Mouse (Mus musculus): ENCODE measurements at regions not wholly inside any gene's neighbourhood (a gene's known extent, or its start where the extent isn't known, plus 50 kb on each side); places are given as distances from the start of the nearest gene placed in this dataset.

DNA sequence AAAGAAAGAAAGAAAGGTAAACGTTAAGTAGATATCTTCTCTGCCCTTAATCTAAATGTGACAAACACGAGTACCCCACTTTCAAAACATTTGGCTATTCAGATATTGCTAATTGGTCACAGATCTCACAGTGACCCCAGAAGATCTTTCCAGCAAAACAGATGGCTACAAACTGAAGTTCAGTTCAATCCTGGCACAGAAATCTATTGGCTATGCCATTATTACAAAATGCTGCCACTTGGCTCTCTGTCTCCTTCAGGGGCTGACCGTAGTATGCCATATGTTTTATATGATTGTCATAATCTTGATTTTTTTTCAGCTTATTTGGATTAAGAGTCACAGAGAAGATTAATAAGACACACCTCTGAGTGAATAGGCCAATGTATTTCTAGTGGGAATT, 873.2 kb downstream of the Slc22a22 start:
- no peak for ATAC-seq

DNA sequence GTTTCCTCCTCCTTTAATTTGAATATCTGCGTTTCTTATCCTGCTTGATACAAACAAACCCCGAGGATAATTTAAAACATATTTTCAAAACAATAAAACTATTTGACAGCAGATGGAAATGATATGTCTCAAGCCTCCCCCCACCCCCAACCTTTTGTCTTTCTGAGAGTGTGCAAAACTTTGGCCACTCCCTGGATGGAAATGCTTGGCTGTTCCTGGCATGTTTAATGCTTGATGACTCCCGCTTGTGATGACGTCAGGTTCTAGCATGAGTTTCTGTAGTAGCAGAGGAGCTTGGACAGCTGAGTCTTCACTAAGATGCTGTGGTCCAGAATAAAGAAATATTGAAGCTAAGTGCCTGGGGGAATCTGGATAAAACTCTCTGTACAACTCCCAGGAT, 884.8 kb downstream of the Slc22a22 start:
- no peak for ATAC-seq

DNA sequence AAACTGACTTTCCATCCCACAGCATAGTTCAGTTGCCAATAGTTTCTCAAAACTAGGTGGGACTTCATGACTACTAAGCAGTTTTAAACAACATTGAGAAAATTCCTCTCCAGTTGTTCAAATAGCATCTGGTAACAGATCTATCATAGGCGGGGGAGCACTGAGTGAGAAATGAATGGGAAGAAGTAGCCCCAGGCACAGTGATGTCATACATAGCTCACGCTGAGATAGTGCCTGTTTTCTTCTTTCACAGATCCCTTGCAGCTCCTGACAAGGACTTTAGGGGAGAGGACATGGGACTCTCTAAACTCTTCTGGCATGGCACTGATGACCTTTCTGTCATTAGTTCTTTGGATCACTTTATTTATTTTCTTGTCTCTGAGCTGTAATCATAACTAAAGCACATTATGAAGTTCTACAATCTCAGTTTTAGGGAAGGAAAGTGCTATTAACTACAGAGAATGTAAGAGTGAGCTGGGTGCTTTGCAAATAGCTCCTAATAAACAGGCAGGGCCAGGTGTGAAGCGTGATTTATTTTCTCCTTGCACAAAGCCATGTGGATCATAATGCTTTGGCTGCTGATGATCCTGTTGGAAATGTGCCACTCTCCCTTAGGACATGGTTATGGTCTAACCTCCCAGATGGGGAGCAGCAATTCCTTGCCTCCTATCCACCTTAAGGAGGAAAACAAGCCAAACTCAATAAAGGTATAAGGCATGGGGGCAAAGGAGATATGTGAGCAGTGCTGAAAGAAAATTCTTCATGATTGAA, 896.5 kb downstream of the Slc22a22 start:
- ATAC-seq: no peak

DNA sequence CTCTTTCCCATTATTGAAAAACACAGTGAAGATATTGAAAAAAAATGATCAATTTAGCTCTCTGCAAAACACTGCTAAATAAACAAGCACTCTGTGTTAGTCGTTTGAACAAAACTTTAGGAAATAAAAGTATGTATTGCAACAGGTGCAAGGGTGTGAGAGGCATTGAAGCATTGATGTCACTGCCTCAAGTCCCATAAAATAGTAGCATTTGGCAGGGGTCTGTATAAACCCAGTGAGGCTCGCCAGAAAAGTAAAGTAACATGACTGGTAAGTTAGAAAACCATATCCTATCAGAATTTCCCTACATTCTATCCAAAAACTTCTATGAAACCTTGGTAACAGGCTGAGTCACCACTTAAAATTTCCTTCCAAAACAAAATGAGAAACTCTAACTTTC, 914.2 kb downstream of the Slc22a22 start:
- no peak for ATAC-seq

DNA sequence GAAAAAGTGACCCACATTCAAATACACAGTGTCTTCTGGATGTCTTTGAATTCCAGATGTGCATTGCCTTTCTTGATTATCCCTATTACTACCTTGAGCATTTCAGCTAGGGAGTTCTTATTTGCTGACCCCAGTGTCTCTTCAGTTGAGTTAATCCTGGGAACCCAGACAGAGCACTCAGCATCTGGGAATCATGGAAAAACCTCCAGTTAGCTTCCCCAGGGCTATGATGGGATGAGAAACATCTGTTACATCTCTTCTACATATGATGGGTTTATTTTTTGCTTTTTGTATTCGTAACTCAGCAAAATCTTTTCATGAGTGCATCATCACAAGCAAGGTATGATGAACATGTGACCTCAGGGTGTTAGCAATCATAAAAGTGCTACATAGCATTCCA, 914.6 kb downstream of the Slc22a22 start:
- ATAC-seq: no peak

DNA sequence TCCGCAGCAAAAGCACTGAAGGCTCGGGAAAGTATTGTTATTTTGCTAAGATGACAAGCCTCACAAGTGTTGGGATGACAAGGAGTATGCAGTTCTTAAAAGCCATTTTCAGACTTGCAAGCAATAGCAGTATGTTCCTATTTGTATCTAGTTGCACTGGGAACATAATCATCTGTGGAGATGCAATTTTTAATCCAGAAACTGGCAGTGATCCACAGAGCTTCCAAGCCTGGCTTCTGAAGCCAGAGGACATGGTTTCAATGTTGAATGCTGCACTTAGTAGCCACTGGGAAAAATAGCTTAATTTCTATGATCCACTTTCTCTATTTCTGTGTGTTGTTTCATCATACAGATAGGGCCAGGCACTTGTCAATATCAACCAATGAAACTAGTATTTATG, 915.3 kb downstream of the Slc22a22 start:
- no peak for ATAC-seq

DNA sequence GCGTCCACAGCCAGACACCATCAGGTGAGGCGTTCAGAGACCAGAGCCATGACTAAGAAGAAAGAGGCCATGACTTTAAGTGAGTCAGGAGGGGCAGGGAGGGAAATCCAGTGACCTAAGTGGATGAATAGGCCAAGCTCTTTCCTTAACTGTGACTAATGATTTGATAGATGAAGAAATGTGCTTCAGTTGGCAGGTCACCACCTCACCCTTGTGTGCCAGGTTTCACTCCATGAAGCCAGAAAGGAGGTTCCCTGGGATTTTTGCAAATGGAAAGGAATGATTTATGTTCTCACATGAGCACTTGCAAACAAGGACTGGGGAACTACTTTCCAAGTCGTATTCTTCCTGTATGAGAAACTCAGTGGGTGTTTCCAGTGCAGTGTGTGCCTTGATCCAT, 923.0 kb downstream of the Slc22a22 start:
- no peak for ATAC-seq

DNA sequence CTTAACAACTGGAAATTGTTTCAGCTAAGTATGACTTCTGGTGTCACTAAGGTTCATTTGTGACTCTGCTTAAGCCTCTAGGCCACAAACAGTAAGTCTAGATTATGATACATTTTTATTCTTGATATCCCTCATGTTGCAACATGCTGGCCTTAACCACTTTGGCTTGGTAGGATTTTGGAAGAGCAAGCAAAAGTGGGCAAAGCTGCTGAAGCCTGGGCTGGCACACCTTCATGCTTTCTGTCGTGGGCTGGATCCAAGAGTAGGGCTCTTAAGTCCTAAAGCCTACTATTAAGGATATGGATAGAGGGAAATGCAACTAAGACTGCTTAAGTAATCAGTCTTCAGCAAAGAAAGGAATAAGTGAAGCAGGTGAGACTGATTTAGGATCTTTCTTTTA, 923.6 kb downstream of the Slc22a22 start:
- ATAC-seq: no peak

DNA sequence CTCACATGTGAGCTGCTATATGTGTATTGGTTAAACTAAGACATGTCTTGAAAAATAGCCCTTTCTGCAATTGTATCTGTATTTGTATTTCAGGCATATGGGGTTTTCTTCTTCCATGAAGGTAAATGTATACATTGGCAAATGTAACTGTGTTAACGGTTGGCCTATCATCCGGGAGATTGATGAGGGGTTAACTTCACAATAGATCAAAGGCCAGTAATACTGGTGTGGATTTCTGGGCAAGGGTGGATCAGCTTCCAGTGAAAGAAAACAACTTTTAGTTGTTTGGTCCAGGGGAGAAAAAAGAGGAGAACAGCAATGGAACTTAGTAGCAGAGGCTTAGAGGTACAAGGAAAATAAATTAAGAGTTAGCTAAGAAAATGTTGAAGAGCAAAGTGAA, 945.9 kb downstream of the Slc22a22 start:
- ATAC-seq: no peak

DNA sequence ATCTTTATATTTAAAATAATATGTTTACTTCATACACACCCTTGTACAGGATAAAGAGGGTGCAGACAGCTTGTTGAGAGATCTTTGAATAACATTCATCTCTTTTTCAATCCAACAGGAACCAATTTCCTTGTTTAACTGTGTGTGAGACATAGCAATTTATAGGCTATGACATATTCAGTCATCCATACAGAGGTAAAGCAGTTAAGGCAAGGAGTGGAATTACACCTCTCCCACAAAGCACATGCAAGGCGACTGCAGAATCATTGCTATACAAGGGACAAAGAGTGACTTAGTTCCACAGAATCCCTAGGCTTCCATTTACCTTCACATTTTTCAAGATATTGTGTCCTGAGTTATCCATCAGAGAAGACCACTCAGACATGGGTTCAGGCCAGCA, 959.0 kb downstream of the Slc22a22 start:
- ATAC-seq: no peak

DNA sequence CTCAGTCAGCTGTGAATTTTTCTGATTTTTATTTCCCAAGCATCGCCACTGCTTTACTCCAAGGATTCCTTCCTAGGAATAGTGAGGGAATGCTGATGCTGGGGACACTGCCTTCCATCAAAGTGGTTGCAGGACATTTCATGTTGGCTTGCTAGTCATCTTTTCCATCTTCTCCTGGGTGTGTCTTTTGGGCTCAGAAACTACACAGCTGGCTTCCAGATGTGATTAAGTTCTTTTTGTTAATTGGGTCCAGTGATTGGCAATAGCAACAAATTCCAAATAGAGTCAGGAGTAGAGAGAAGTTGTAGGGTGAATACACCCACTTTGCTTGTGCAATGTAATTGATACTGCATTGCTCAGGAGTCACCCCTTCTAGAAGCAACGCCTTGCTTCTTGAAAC, 961.3 kb downstream of the Slc22a22 start:
- ATAC-seq: no peak

DNA sequence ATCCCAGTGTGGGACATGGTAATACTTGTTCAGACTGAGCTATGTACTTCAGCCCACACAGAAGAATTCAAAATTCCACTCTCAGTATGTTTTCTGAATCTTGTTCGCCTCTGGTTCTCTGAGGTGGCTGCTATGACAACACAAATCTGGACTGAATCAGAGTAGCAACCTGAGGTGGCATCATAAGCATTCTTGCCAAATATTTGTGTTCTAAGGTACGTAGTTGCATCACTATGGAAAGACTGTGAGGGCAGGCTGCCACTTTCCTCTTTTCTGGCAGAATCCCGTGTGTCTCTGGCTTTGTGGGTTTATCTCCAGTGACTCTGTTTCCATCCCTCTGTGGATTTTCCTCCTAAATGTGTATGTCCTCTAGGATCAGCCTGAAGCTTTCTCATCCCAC, 978.7 kb downstream of the Slc22a22 start:
- ATAC-seq: no peak

DNA sequence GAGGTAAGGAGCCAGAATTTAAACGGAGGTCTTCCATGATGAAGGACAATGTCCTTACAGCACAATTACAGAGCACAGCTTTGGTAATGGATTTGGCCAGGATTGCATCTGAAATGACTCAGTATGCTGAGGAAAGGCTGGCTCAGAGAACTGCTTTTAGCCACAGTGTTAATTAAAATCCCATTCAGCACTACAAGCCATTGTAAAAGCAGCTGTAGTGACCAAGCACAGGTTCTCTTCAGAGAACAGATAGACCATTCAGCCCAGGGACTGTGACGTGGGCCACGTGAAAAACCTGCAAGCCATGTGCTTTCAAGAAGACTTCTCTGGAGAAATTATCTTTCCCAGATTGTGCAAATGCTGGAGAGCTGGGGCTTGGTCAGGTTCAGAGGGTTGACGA, 979.7 kb downstream of the Slc22a22 start:
- no peak for ATAC-seq

DNA sequence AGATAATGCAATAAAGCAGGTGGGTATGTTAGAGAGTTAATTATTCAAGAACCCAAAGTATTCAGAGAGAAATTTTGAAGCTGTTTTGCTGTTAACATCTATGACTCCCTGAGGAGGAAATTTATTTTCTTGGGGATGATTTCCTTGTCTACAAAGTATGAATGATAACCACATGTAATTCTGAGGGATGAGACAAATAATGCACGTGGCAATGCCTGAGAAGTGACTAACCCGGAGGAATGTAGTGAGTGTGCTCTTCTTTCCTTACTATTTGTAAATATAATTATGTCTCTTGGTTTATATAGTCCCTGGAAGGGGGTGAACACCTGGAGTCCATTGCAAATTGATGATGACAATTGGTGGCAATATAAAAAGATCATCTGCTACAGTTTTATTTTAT, 981.1 kb downstream of the Slc22a22 start:
- ATAC-seq: no peak

DNA sequence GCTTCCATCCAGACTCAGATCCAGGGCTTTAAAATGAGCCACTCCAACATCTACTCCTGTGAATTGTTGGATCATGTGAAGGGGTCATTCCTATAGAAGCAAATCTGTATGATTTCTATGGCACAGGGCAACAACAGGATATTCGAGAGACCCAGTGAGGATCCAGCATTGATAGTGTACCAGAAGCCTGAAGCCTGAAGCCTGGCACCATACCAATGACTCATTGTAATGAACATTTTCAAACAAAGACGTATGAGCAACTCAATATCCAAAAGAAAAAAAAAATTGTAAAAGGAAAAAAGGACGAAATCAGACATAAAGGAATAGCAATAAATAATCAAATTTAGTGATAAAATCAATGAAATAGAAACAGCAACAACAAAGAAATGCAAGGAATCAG, 991.5 kb downstream of the Slc22a22 start:
- no peak for ATAC-seq

DNA sequence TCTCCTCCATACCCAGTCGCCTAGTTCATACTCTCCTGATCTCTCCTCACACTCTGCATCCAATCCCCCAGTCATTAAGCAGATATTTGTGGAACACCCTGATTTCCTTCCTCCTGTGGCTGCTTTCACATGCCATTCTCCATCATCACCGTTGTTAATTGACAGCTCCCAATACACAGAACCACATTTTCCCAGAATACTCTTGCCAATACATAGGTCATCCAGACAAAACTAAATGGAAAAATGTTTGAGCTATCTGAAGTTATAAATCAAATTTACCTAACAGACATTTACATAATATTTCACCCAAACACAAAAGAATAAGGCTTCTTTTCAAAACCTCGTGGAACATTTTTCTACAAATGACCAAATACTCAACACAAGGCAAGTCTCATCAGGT, 992.7 kb downstream of the Slc22a22 start:
- no peak for ATAC-seq

DNA sequence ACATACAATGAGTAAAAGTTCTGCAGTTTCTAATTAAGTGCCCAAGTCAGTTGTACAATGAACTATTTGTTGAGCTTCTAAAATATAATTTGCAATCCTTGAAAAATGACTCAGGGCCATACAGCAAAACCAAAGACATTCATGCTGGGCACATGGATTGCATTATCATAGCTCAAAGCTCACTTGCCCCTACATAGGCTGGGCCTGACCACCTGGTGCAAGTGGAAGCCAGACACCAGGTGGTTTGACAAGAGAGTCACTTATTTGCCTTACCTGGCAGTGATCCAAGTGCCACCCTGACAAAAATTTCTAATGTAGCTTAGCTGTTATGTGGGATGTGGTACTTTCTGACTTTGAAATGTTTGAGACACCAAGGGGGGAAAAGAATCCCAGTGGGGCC, 997.7 kb downstream of the Slc22a22 start:
- no peak for ATAC-seq

DNA sequence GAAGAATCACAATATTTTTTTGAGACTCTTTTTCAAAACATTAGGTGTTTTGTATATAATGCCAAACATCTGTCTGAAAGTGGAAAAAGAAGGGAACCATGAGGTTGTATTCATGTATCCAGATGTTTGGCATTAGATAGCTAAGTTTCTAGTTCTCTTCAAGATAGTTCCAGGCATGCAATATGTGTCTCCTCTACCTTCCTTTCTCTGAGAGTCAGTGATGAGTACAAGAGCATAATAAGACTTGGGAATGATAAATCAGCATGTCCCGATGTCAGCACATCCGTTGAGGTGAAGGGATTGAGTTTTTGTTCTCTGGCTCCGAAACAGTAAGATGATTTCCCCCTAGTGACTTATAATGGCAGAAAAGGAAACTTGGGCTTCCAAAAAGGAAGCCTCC, 998.4 kb downstream of the Slc22a22 start:
- no peak for ATAC-seq

DNA sequence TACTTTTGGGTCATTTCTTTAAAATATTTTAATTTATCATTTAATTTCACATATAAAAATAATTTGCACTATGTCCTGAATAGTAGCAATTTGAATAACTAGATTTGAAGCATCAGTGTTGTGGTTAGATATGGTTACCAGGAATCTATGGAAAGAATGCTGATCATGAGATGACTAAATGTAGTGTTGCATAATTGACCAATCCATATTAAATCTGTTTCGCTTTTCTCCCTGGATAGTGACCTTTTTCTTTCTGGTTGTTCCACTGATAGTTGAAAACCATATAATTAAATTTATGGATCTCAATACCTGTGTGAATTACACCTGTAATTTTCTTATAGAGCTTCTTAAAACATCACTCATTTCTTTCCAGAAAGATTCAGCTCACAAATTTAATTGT, 1003.7 kb downstream of the Slc22a22 start:
- no peak for ATAC-seq

DNA sequence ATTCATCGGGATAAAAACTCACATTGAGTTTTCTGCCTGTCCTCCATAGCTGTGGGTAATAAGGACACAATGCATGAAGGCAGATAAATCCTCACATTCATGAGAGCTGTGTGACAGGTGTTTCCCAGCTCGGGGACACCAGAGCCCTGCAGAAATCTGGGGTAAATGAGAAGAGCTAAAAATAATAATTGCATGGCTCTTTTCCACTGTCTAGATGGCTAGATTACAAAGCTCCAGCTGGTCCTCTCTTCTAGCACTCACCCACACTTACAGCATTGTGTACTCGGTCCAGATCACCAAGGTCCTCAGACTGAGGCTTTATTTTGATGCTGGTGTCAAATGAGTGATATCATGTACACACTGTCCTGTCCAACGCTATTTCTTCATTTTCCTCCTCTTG, 1025.5 kb downstream of the Slc22a22 start:
- ATAC-seq: no peak

DNA sequence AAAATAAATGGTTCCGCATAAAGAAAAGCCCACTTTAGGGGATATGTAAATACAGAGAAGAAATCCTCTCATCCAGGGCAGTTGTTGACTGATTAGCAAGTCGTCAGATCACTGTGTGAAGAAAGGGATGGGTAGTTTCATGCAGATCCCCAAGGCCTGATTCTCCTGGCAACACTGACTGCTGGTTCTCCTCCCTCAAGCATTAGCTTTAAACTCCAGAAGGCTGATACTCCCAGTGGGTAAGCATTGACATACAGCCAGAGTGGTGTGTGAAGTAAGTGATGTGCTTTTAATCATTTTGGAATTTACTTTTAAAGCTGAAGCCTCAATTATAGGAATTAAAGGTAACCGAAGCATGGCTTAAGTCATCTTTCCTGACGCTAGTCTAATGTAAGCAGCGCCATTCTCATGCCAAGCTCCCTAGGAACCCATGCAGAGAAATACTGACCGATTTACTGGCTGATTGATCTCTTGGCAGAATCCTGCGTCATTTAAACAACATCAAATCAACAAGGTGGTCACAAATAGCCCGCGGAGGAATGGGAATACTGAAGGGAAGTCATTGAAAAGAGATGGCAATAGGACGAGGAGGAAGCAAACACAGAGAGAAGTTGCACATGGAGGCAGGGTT, 1029.3 kb downstream of the Slc22a22 start:
- no peak for ATAC-seq

DNA sequence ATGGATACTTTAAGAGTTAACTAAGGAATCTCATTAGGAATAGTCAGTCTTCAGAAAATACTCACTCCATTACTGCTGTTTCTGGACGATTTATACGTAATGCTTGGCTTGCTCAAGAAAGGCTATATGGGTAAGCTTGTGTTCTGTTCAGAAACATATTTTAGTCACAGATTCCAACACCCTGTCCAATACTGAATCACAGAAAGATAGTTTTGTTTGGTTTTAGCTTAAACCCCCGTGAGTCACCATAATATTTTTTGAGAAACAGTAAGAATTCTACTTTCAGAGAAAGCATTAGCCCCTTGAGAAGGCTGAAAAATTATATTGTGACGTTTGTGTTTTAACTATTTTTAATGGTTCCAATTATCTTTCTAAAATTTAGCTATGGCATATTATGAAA, 1037.3 kb downstream of the Slc22a22 start:
- no peak for ATAC-seq

DNA sequence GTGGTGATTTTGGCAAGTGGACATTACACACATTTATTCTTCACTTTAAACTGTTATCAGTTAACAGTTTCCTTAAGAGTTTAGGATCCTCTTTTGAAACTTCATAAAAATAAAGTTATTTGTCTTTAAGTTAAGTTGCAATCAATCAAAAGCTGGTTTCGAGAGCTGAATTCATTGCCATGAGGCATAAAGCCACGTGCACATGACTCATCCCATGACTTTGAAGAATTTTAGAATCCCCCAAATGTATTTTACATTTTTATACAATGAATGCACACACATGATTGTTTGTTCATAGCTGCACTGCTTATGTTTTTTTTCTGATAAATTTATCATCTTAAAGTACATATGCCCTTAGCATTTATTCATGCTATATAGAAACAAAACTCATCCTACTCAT, 1039.1 kb downstream of the Slc22a22 start:
- no peak for ATAC-seq

DNA sequence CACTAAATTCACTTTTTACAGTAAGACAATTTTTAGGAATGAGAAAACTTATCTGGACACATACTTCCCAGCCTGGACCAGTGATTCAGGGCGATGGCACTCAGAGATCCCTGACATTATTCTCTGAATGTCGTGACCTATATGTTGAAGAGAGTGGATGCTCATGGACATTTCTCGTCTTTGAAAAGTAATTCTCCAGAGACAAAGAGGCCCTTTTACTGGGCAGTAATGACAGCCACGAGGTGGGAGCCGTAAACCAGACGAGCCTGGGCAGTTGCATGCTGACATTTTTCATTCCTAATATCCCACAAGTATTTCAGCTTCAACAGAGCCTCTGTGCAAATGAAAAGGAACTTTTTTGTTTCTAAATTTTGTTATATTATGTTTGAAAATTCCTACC, 1041.3 kb downstream of the Slc22a22 start:
- no peak for ATAC-seq

DNA sequence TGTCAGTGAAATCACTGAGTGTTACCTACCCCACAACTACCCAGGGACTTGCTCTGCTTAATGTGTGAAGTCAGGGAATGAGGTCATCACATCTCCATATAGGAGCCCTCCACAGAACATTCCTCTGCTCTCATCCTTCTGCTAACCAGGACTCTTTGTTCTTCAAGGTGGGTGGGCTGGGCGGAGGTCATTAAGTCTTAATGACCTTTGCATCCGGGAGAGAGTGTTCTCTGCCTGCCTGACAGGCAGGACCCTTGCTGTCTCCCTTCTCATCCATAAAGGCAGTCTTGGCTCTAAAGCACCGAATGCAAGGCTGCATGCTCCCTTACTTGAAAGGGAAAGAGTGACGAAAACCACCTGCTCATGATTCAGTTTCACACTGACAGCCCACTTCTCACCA, 1051.4 kb downstream of the Slc22a22 start:
- no peak for ATAC-seq
